Mouse (Mus musculus) forebrain, embryonic 14.5 days (tissue): ENCODE results near the gene Zfp213. TPM values are rescaled to one million over a fixed set of nuclear protein-coding genes. Genes with fewer than 3 reads are reported as not detected.

ENCODE experiments used
- ATAC-seq: fragments of 200-750 bp; cut with Nextera tagmentation; 2 replicates; pipeline ENCODE4 v1.8.0; 2017; ENCODE audit warnings: mild to moderate bottlenecking, moderate library complexity
- DNase-seq: peaks from one replicate; pipeline ENCODE4 v3.0.0-alpha.2; 2015; ENCODE audit warnings: low spot score
- H3K27ac ChIP-seq: fragments of 300-500 bp; sonication (generic); 2 replicates; pipeline ENCODE4 v1.5.1; 2014; ENCODE audit warnings: low read depth, mild to moderate bottlenecking, control low read depth, low read length, moderate library complexity
- H3K27me3 ChIP-seq: fragments of 300-500 bp; sonication (generic); replicated peaks from 2 replicates; pipeline ENCODE4 v1.6.1; 2014; ENCODE audit warnings: low read length, control low read depth, mixed read lengths; ENCODE audit not compliant: control insufficient read depth, insufficient read depth
- H3K36me3 ChIP-seq: fragments of 300-500 bp; sonication (generic); 2 replicates; pipeline ENCODE4 v1.6.1; 2014; ENCODE audit warnings: low read length, control low read depth; ENCODE audit not compliant: control insufficient read depth, insufficient read depth
- H3K4me1 ChIP-seq: fragments of 300-500 bp; sonication (generic); 2 replicates; pipeline ENCODE4 v1.6.1; 2014; ENCODE audit warnings: antibody characterized with exemption, low read length, control low read depth; ENCODE audit not compliant: control insufficient read depth, insufficient read depth
- H3K4me2 ChIP-seq: fragments of 300-500 bp; sonication (generic); 2 replicates; pipeline ENCODE4 v1.6.1; 2014; ENCODE audit warnings: mild to moderate bottlenecking, control low read depth, low read length
- H3K4me3 ChIP-seq: fragments of 300-500 bp; sonication (generic); 2 replicates; pipeline ENCODE4 v1.5.1; 2014; ENCODE audit warnings: low read depth, low read length, control low read depth
- H3K9ac ChIP-seq: fragments of 300-500 bp; sonication (generic); 2 replicates; pipeline ENCODE4 v1.6.1; 2014; ENCODE audit warnings: mild to moderate bottlenecking, low read length, control low read depth, moderate library complexity
- H3K9me3 ChIP-seq: fragments of 300-500 bp; sonication (generic); replicated peaks from 2 replicates; pipeline ENCODE4 v1.6.1; 2016; ENCODE audit warnings: low read length, control low read depth, mixed read lengths; ENCODE audit not compliant: control insufficient read depth
- WGBS: fragments of 180-500 bp; shearing (Covaris S2); extraction: QIAGEN DNeasy Blood & Tissue Kit; methylation state at CpG from one replicate; pipeline ENCODE4 v1.1.7; 2014; 5-methylcytosine and 5-hydroxymethylcytosine counted together
- polyA plus RNA-seq: library from polyadenylated mRNA; unstranded; fragments of >200 nt; fragmentation: Nextera tagmentation; extraction: Ambion mirVana; gene quantifications from 2 replicates; pipeline ENCODE4 v1.2.1, GENCODE M21; 2014

The Zfp213 gene
- polyA plus RNA-seq, 1 experiment from 2014 or later = 20.9 TPM

GRCm38 (mm10) chr17:23550188-23550791 lies 13.7 kb downstream of the Zfp213 start:
- Histone ChIP-seq H3K36me3 (peaks cover 4% of the 10 kb centered on the region; the same call in 1 of the 2 replicates), H3K27ac (peak overlapping the region; percentile 70), H3K4me2 (peak overlapping the region; percentile 74), H3K9me3 (no peaks in the 10 kb centered on the region), H3K27me3 (no peaks in the 10 kb centered on the region), H3K4me3 (peak overlapping the region; percentile 60), H3K9ac (peak overlapping the region; percentile 70), H3K4me1 (peaks cover 4% of the 10 kb centered on the region; the same call in 1 of the 2 replicates)
- ATAC-seq (peak; percentile 77), DNase-seq (peak; percentile 96)
- WGBS = under 1% methylated on average over 22 of the region's 22 CpGs

DNA sequence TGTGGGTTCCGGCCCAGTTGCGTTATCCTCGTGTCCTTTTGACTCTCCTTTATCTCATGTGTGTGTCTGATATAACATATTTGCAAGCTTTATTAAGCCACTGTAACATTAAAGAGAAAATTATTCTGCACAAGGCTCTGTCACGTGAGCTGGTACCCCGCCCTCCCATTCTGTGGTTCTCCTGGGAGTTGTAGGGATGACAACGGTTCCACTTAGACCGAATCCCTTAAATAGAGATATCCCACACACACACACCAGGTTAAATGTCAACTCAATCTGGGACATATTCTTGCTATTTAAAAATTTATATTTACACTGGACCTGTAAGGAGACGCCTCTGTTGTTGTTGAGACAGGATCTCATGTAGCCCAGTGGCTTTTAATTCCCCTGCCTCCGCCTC lies 14.6 kb downstream of the Zfp213 start:
- ATAC-seq (no peak; the same call in 1 of the 2 replicates), DNase-seq (peak; percentile 56)
- peaks cover 4% of the 10 kb centered on the region; the same call in 1 of the 2 replicates for H3K4me1 ChIP-seq
- 0 out of 2 replicates have a peak, but pooled peaks cover under 1% of the 10 kb centered on the region for H3K36me3 ChIP-seq
- no peaks in the 10 kb centered on the region for H3K27me3 ChIP-seq
- WGBS = 3% methylated on average over 9 of the region's 9 CpGs
- H3K27ac ChIP-seq = no peak overlapping the region
- H3K4me2 ChIP-seq = peak overlapping the region; percentile 74
- peak overlapping the region; percentile 60 for H3K4me3 ChIP-seq
- H3K9me3 ChIP-seq = no peaks in the 10 kb centered on the region
- peak overlapping the region; percentile 51 for H3K9ac ChIP-seq

DNA sequence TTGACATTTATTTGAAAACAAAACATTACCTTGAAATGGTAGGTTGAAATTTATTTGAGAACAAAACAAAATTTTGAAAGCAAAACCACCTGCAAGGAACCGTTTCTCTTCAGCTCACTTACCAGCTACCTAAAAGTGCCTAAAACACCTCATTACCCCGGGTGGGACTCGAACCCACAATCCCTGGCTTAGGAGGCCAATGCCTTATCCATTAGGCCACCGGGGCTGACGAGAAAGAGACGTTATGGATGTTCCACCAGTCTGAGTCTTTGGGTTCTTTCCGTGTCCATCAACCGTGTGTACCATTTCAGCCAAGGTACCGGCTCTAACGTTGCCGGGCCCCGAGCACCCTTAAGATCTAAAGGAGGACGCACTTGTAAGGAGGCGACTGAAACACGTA lies 15.4 kb downstream of the Zfp213 start:
- ATAC-seq = peak; percentile 19; the same call in 1 of the 2 replicates
- peak overlapping the region; percentile 51 for H3K9ac ChIP-seq

GRCm38 (mm10) chr17:23547681-23548443 lies 16.2 kb downstream of the Zfp213 start:
- H3K27me3 ChIP-seq = no peaks in the 10 kb centered on the region
- 54% methylated on average over 11 of the region's 11 CpGs for WGBS
- H3K9ac ChIP-seq = no peak overlapping the region
- H3K27ac ChIP-seq = no peak overlapping the region
- H3K4me3 ChIP-seq = no peak overlapping the region
- DNase-seq (no peak), ATAC-seq (no peak)
- 0 out of 2 replicates have a peak overlapping the region, but pooled peaks have one; percentile 74 for H3K4me2 ChIP-seq
- no peaks in the 10 kb centered on the region for H3K36me3 ChIP-seq
- peaks cover 4% of the 10 kb centered on the region; the same call in 1 of the 2 replicates for H3K4me1 ChIP-seq
- H3K9me3 ChIP-seq = no peaks in the 10 kb centered on the region

More for the DNA sequence above, 15.4 kb downstream of the Zfp213 start:
- peak overlapping the region; percentile 60 for H3K4me3 ChIP-seq
- H3K4me1 ChIP-seq = peaks cover 4% of the 10 kb centered on the region; the same call in 1 of the 2 replicates
- no peaks in the 10 kb centered on the region for H3K27me3 ChIP-seq
- no peaks in the 10 kb centered on the region for H3K9me3 ChIP-seq
- peak overlapping the region; percentile 74 for H3K4me2 ChIP-seq
- WGBS = 2% methylated on average over 15 of the region's 15 CpGs
- no peak overlapping the region for H3K27ac ChIP-seq
- peak; percentile 91 for DNase-seq
- no peaks in the 10 kb centered on the region for H3K36me3 ChIP-seq

DNA sequence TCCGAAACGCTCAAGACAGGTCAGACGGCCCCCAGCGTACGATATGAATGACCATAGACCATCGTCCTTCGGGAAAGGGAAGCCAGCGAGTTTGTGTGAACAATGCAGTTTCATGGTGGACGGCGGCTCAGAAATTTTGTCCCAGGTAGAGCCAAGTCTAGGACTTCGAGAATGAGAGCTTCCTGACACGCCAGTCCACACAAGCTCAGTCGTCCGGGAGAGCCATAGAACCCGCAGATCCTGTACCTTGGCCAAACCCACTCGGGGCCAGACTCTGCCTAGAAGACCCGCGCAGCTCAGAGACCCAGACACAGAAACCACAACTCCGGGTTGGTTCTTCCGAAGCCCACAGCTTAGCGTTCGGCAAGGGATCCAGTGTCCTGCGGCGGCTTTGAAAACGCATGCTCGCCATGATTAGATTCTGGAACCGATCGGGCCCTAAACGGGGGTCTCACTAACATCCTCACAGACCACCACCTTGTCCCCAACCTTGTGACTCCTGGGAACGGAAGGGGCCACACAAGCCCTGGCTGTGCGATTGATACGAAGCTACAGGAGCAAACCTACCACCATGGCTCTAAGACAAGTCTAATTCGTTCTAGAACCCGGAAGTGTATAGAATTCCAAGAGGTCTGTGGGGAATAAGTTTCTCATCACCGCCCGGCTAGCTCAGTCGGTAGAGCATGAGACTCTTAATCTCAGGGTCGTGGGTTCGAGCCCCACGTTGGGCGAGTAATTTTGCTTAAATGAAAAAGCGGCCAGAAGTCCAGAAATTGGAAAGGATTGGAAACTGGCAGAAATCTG lies 17.1 kb downstream of the Zfp213 start:
- H3K27me3 ChIP-seq = 0 out of 2 replicates have a peak, but pooled peaks cover under 1% of the 10 kb centered on the region
- peak; percentile 32 for ATAC-seq
- peak overlapping the region; percentile 56 for H3K4me2 ChIP-seq
- no peaks in the 10 kb centered on the region for H3K36me3 ChIP-seq
- under 1% methylated on average over 42 of the region's 42 CpGs for WGBS
- H3K4me3 ChIP-seq = peak overlapping the region; percentile 56
- H3K27ac ChIP-seq = 0 out of 2 replicates have a peak overlapping the region, but pooled peaks have one; percentile 27
- H3K9ac ChIP-seq = peak overlapping the region; percentile 53
- no peaks in the 10 kb centered on the region for H3K9me3 ChIP-seq
- DNase-seq = peak; percentile 92
- H3K4me1 ChIP-seq = peaks cover 4% of the 10 kb centered on the region; the same call in 1 of the 2 replicates

DNA sequence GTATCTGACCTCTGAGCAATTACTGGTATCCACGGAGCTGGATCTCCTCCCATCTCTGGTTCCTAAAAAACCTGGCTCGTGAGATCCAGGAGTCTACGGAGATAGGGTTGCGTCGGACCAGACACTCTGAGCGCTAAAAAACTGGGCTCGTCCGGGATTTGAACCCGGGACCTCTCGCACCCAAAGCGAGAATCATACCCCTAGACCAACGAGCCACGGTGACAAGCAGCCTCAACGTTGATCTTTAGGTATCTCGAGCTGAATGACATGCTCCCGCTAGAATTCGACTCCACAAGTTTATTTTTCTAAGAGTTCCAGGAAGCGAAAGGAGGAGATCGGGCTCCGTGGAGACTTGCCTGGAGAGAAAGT lies 17.7 kb downstream of the Zfp213 start:
- Histone ChIP-seq H3K36me3 (no peaks in the 10 kb centered on the region), H3K27me3 (0 out of 2 replicates have a peak, but pooled peaks cover 3% of the 10 kb centered on the region), H3K4me1 (peaks cover 4% of the 10 kb centered on the region; the same call in 1 of the 2 replicates), H3K4me2 (peak overlapping the region; percentile 56), H3K27ac (no peak overlapping the region), H3K9me3 (no peaks in the 10 kb centered on the region), H3K4me3 (peak overlapping the region; percentile 56), H3K9ac (peak overlapping the region; percentile 53)
- DNase-seq (peak; percentile 86), ATAC-seq (peak; percentile 32; the same call in 1 of the 2 replicates)
- WGBS = 1% methylated on average over 20 of the region's 20 CpGs

GRCm38 (mm10) chr17:23545841-23546240 lies 18.2 kb downstream of the Zfp213 start:
- no peak overlapping the region for H3K9ac ChIP-seq
- H3K27ac ChIP-seq = no peak overlapping the region
- H3K9me3 ChIP-seq = no peaks in the 10 kb centered on the region
- H3K4me2 ChIP-seq = peak overlapping the region; percentile 56; the same call in 1 of the 2 replicates
- no peak for ATAC-seq
- WGBS = 11% methylated on average over 6 of the region's 6 CpGs
- no peak for DNase-seq
- no peaks in the 10 kb centered on the region for H3K4me1 ChIP-seq
- H3K27me3 ChIP-seq = 0 out of 2 replicates have a peak, but pooled peaks cover 3% of the 10 kb centered on the region
- H3K4me3 ChIP-seq = peak overlapping the region; percentile 56; the same call in 1 of the 2 replicates
- no peaks in the 10 kb centered on the region for H3K36me3 ChIP-seq

DNA sequence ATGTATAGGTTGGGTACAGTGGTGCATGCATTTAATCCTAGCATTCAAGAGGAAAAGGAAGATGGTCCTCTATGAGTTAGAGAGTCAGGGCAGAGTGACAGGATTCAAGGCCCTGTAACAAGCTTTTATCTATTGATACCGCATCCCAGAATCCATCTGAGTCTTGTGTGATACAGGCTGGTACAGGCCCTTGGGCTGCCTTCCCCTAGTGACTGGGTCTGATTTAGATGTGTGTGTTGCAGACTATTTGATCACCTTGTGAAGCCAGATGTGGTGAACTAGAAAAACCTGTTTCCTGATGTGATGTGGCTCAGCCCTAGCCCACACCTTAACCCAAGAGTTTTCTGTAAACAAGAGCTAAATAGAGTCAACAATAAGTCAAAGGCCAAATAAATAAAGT lies 19.3 kb downstream of the Zfp213 start:
- H3K36me3 ChIP-seq = no peaks in the 10 kb centered on the region
- WGBS = 93% methylated on average over 1 of the region's 1 CpGs
- no peak for DNase-seq

More for the DNA sequence above, 19.3 kb downstream of the Zfp213 start:
- ATAC-seq = no peak
- Histone ChIP-seq H3K4me3 (no peak overlapping the region), H3K9me3 (no peaks in the 10 kb centered on the region), H3K27me3 (0 out of 2 replicates have a peak, but pooled peaks cover 3% of the 10 kb centered on the region), H3K4me1 (no peaks in the 10 kb centered on the region), H3K9ac (no peak overlapping the region), H3K27ac (no peak overlapping the region), H3K4me2 (no peak overlapping the region)
